Mouse (Mus musculus) heart, embryonic 14.5 days (tissue): ENCODE measurements around the gene Akr1cl. TPM values are rescaled to one million over a fixed set of nuclear protein-coding genes. Genes with fewer than 3 reads are reported as not detected.

ENCODE experiments used
- ATAC-seq: fragments of 200-750 bp; cut with Nextera tagmentation; 2 replicates; pipeline ENCODE4 v1.8.0; 2017; ENCODE audit warnings: low read depth, moderate TSS enrichment; ENCODE audit not compliant: insufficient number of reproducible peaks, insufficient read depth, low FRiP score
- H3K27ac ChIP-seq, 2 experiments: fragments of 200-500 bp in 1 of 2; fragments of 300-500 bp in 1 of 2; sonication (generic) in 1 of 2; replicated peaks in 1 of 2; 2 replicates each; pipeline ENCODE4 v1.5.1; 2012 to 2014; ENCODE audit warnings: low read depth in 2 of 2, low read length in 2 of 2, control low read depth in 1 of 2, mild to moderate bottlenecking in 1 of 2, mixed read lengths in 1 of 2; ENCODE audit not compliant: control insufficient read depth in 1 of 2, insufficient read depth in 1 of 2
- H3K27me3 ChIP-seq: fragments of 300-500 bp; sonication (generic); 2 replicates; pipeline ENCODE4 v1.6.1; 2014; ENCODE audit warnings: mild to moderate bottlenecking, low read length, control low read depth; ENCODE audit not compliant: control insufficient read depth, insufficient read depth
- H3K36me3 ChIP-seq: fragments of 300-500 bp; sonication (generic); 2 replicates; pipeline ENCODE4 v1.6.1; 2014; ENCODE audit warnings: mild to moderate bottlenecking, control low read depth, low read length, mixed read lengths; ENCODE audit not compliant: control insufficient read depth, insufficient read depth
- H3K4me1 ChIP-seq, 2 experiments: fragments of 200-500 bp in 1 of 2; fragments of 300-500 bp in 1 of 2; sonication (generic) in 1 of 2; 2 replicates each; pipeline ENCODE4 v1.6.1; 2012 to 2014; ENCODE audit warnings: low read length in 2 of 2, control low read depth in 1 of 2, mixed read lengths in 1 of 2; ENCODE audit not compliant: control insufficient read depth in 2 of 2, insufficient read depth in 2 of 2
- H3K4me2 ChIP-seq: fragments of 300-500 bp; sonication (generic); 2 replicates; pipeline ENCODE4 v1.6.1; 2014; ENCODE audit warnings: mild to moderate bottlenecking, low read length
- H3K4me3 ChIP-seq, 2 experiments: fragments of 200-500 bp in 1 of 2; fragments of 300-500 bp in 1 of 2; sonication (generic) in 1 of 2; 2 replicates each; pipeline ENCODE4 v1.5.1; 2012 to 2014; ENCODE audit warnings: low read length in 2 of 2, mild to moderate bottlenecking in 2 of 2, control low read depth in 1 of 2, low read depth in 1 of 2, moderate library complexity in 1 of 2; ENCODE audit not compliant: control insufficient read depth in 1 of 2, insufficient read depth in 1 of 2
- H3K9ac ChIP-seq: fragments of 300-500 bp; sonication (generic); 2 replicates; pipeline ENCODE4 v1.6.1; 2014; ENCODE audit warnings: mild to moderate bottlenecking, low read length
- H3K9me3 ChIP-seq: fragments of 300-500 bp; sonication (generic); 2 replicates; pipeline ENCODE4 v1.6.1; 2016; ENCODE audit warnings: low read length, control low read depth; ENCODE audit not compliant: control insufficient read depth
- WGBS: fragments of 180-500 bp; shearing (Covaris S2); extraction: QIAGEN DNeasy Blood & Tissue Kit; methylation state at CpG from one replicate; pipeline ENCODE4 v1.1.7; 2014; 5-methylcytosine and 5-hydroxymethylcytosine counted together
- polyA plus RNA-seq: library from polyadenylated mRNA; unstranded; fragments of >200 nt; fragmentation: Nextera tagmentation; extraction: Ambion mirVana; gene quantifications from 2 replicates; pipeline ENCODE4 v1.2.1, GENCODE M21; 2014

Gene Akr1cl
- polyA plus RNA-seq, 1 experiment from 2014 or later, result 0.46 TPM

DNA sequence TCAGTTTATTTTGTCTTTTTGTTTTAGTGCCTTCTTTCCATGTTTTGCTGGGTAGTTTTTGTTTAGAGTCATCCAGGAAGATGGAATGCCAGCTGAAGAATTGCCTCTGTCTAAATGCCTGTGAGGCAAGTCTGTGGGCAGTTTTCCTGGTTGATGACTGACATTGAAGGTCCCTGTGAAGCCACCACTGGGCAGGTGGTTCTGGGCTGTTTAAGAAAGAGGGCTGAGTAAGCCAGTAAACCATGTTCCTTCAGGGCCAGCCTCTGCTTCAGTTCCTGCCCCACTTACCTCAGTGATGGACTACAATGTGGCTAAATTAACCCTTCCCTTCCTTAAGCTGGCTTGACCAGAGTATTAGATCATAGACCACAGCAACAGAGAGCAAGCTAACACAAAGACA is 44.4 kb downstream of the Akr1cl start:
- Histone ChIP-seq H3K9me3 (no peaks in the 10 kb centered on the region), H3K27ac (no peak overlapping the region), H3K9ac (no peak overlapping the region), H3K4me2 (no peak overlapping the region), H3K4me1 (no peaks in the 10 kb centered on the region), H3K4me3 (no peak overlapping the region), H3K27me3 (no peaks in the 10 kb centered on the region), H3K36me3 (no peaks in the 10 kb centered on the region)
- ATAC-seq, result no peak

- Histone ChIP-seq H3K36me3 (no peaks in the 10 kb centered on the region), H3K4me1 (no peaks in the 10 kb centered on the region), H3K4me3 (no peak overlapping the region), H3K27ac (no peak overlapping the region), H3K9ac (no peak overlapping the region), H3K4me2 (no peak overlapping the region), H3K9me3 (no peaks in the 10 kb centered on the region), H3K27me3 (no peaks in the 10 kb centered on the region)
- 29% methylated on average over 7 of the region's 7 CpGs for WGBS
- no peak for ATAC-seq
Measured at GRCm38 (mm10) chr1:64986120-64986519, 46.4 kb downstream of the Akr1cl start.

GRCm38 (mm10) chr1:64983247-64983646 is 49.3 kb downstream of the Akr1cl start:
- H3K9me3 ChIP-seq, result no peaks in the 10 kb centered on the region
- no peak overlapping the region for H3K4me3 ChIP-seq
- WGBS, result 67% methylated on average over 3 of the region's 3 CpGs
- H3K9ac ChIP-seq, result no peak overlapping the region
- no peak for ATAC-seq
- no peaks in the 10 kb centered on the region for H3K36me3 ChIP-seq
- H3K4me1 ChIP-seq, result no peaks in the 10 kb centered on the region
- no peaks in the 10 kb centered on the region for H3K27me3 ChIP-seq
- no peak overlapping the region for H3K27ac ChIP-seq
- no peak overlapping the region for H3K4me2 ChIP-seq

GRCm38 (mm10) chr1:64978321-64978799 is 54.2 kb downstream of the Akr1cl start:
- no peaks in the 10 kb centered on the region for H3K36me3 ChIP-seq
- no peak overlapping the region for H3K4me2 ChIP-seq
- WGBS, result 73% methylated on average over 7 of the region's 7 CpGs
- no peaks in the 10 kb centered on the region for H3K27me3 ChIP-seq
- H3K4me1 ChIP-seq, result no peaks in the 10 kb centered on the region
- H3K27ac ChIP-seq, result no peak overlapping the region
- no peak overlapping the region for H3K9ac ChIP-seq
- H3K9me3 ChIP-seq, result no peaks in the 10 kb centered on the region
- no peak for ATAC-seq
- no peak overlapping the region for H3K4me3 ChIP-seq

- no peak overlapping the region for H3K27ac ChIP-seq
- H3K9me3 ChIP-seq, result no peaks in the 10 kb centered on the region
- no peak overlapping the region for H3K4me2 ChIP-seq
- H3K27me3 ChIP-seq, result no peaks in the 10 kb centered on the region
- H3K9ac ChIP-seq, result no peak overlapping the region
- H3K4me3 ChIP-seq, result no peak overlapping the region
- 78% methylated on average over 7 of the region's 7 CpGs for WGBS
- no peaks in the 10 kb centered on the region for H3K36me3 ChIP-seq
- no peak for ATAC-seq
- no peaks in the 10 kb centered on the region for H3K4me1 ChIP-seq
Measured at GRCm38 (mm10) chr1:64975346-64975745, 57.2 kb downstream of the Akr1cl start.

DNA sequence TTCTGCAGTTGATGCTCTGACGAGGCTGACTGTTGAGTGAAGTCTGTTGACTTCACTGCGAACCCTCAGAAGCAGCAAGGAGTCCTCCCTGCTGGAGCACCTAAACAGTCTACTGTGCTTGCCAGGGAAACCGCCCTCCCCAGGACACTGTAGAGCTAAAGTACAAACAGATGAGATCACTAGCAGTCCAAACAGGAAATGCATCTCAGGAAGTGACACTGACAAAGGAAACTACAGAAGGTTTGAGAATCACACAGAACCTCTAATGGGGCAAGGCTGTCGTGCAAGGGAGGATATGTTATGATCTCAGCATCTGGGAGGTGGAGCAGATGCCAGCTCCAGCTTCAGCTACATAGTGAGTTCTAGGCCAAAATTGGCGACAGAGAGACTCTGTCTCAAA is 61.9 kb downstream of the Akr1cl start:
- Histone ChIP-seq H3K36me3 (no peaks in the 10 kb centered on the region), H3K27me3 (no peaks in the 10 kb centered on the region), H3K27ac (no peak overlapping the region), H3K4me2 (no peak overlapping the region), H3K4me3 (no peak overlapping the region), H3K4me1 (no peaks in the 10 kb centered on the region), H3K9me3 (no peaks in the 10 kb centered on the region), H3K9ac (no peak overlapping the region)
- ATAC-seq, result no peak
- WGBS, result 54% methylated on average over 5 of the region's 5 CpGs

Other genes starting within 250 kb of the Akr1cl start
- 8.4 and 9.0 TPM in 2 replicates for gene Plekhm3, start 75.9 kb downstream of the Akr1cl start, polyA plus RNA-seq
- not detected in 2 replicates for gene Cryge, start 18.4 kb upstream of the Akr1cl start, polyA plus RNA-seq
- not detected in 2 replicates for gene Crygd, start 30.7 kb upstream of the Akr1cl start, polyA plus RNA-seq
- gene Crygc, start 40.9 kb upstream of the Akr1cl start, polyA plus RNA-seq, result not detected in 2 replicates
- 0.57 and 1.3 TPM in 2 replicates for gene Crygb, start 49.5 kb upstream of the Akr1cl start, polyA plus RNA-seq
- not detected in 2 replicates for gene Cryga, start 70.6 kb upstream of the Akr1cl start, polyA plus RNA-seq
- not detected in 2 replicates for gene Gm28845, start 86.8 kb upstream of the Akr1cl start, polyA plus RNA-seq
- gene D630023F18Rik, start 90.5 kb upstream of the Akr1cl start, polyA plus RNA-seq, result 0.23 and 0.43 TPM in 2 replicates
- 68.4 and 74.3 TPM in 2 replicates for gene Idh1, start 153.7 kb upstream of the Akr1cl start, polyA plus RNA-seq
- gene Pikfyve, start 153.9 kb upstream of the Akr1cl start, polyA plus RNA-seq, result 9.5 TPM in 2 replicates
- gene Pth2r, start 249.3 kb upstream of the Akr1cl start, polyA plus RNA-seq, result not detected in 2 replicates